Mouse (Mus musculus) kidney, adult 2 months (tissue): ENCODE measurements around the gene Col28a1. TPM values are rescaled to one million over a fixed set of nuclear protein-coding genes. Genes with fewer than 3 reads are reported as not detected.
A peak's percentile ranks its signal among the peaks of the same experiment; 100 is the strongest.

Experiments used
- DNase-seq: peaks from one replicate; pipeline ENCODE4 v3.0.0; 2021
- H3K27ac ChIP-seq: fragments of 200-500 bp; 2 replicates; pipeline ENCODE4 v1.5.1; 2012; ENCODE audit warnings: low read depth, low read length, control low read depth, inconsistent platforms; ENCODE audit not compliant: insufficient read depth
- H3K27me3 ChIP-seq: fragments of 200-500 bp; replicated peaks from 2 replicates; pipeline ENCODE4 v1.6.1; 2012; ENCODE audit warnings: mild to moderate bottlenecking, moderate library complexity, low read length, inconsistent platforms; ENCODE audit not compliant: control insufficient read depth, insufficient read depth
- H3K36me3 ChIP-seq: fragments of 200-500 bp; 2 replicates; pipeline ENCODE4 v1.6.1; 2012; ENCODE audit warnings: mild to moderate bottlenecking, moderate library complexity, low read length, inconsistent platforms; ENCODE audit not compliant: control insufficient read depth, insufficient read depth
- H3K4me1 ChIP-seq: fragments of 200-500 bp; 2 replicates; pipeline ENCODE4 v1.6.1; 2011; ENCODE audit warnings: low read length; ENCODE audit not compliant: control insufficient read depth, insufficient read depth
- H3K4me3 ChIP-seq: fragments of 200-500 bp; 2 replicates; pipeline ENCODE4 v1.5.1; 2011; ENCODE audit warnings: mild to moderate bottlenecking, low read depth, low read length, control low read depth; ENCODE audit not compliant: insufficient read depth
- CTCF ChIP-seq: fragments of 200-500 bp; conservative IDR thresholded peaks from 2 replicates; pipeline ENCODE4 v1.5.1; 2011; ENCODE audit warnings: low read depth, mild to moderate bottlenecking, control low read depth, low read length, moderate library complexity, mixed read lengths; ENCODE audit not compliant: insufficient read depth, insufficient read length
- POLR2A ChIP-seq: fragments of 200-500 bp; IDR thresholded peaks from one replicate; pipeline ENCODE4 v1.6.1; 2011; ENCODE audit warnings: low read depth, low read length, control low read depth
- WGBS: fragments of 180-500 bp; shearing (Covaris S2); methylation state at CpG from one replicate; pipeline ENCODE4 v1.1.7; 2018; 5-methylcytosine and 5-hydroxymethylcytosine counted together
- polyA plus RNA-seq: library from polyadenylated mRNA; depleted of rRNA; stranded (reverse); fragments of >200 nt; gene quantifications from 2 replicates; pipeline ENCODE4 v1.2.3, GENCODE M21; 2012

Gene Col28a1
- polyA plus RNA-seq, 1 experiment: 0.13 TPM

- Histone ChIP-seq H3K4me1 (no peaks in the 10 kb centered on the region), H3K27me3 (no peaks in the 10 kb centered on the region), H3K4me3 (no peak overlapping the region), H3K36me3 (no peaks in the 10 kb centered on the region), H3K27ac (no peak overlapping the region)
- TF ChIP-seq CTCF: 0 out of 2 replicates have a peak, but pooled peaks have one; percentile 1
- no peak for TF ChIP-seq POLR2A
- DNase-seq: peak; percentile 14
- 92% methylated on average over 3 of the region's 3 CpGs for WGBS
These were observed 3.7 kb downstream of the Col28a1 start for GRCm38 (mm10) chr6:8188599-8189233.

GRCm38 (mm10) chr6:8178397-8178941 is 13.9 kb downstream of the Col28a1 start:
- no peaks in the 10 kb centered on the region for H3K27me3 ChIP-seq
- H3K36me3 ChIP-seq: no peaks in the 10 kb centered on the region
- no peak overlapping the region for H3K27ac ChIP-seq
- no peaks in the 10 kb centered on the region for H3K4me1 ChIP-seq
- TF ChIP-seq POLR2A: no peak
- TF ChIP-seq CTCF: no peak
- 49% methylated on average over 10 of the region's 10 CpGs for WGBS
- no peak for DNase-seq
- H3K4me3 ChIP-seq: no peak overlapping the region

DNA sequence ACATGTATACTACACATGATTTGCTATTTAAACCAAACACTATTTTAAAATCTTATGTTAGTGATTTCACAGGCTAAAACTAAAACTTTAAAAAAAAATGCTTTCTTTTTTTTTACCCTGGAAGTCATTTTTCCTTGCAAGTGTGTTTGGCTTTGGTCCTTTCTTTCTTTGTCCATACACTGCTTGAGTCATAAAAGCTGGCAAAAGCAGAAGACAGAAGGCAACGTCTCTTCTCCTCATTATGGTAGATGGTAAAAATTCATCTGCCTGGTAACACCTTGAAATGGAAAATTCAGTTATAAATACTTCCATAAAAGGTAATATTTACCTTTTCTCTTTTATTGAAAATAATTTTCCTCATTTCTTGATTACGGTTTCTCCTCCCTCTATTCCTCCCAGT is 16.3 kb downstream of the Col28a1 start:
- WGBS: 77% methylated on average over 2 of the region's 2 CpGs
- Histone ChIP-seq H3K27ac (no peak overlapping the region), H3K4me3 (no peak overlapping the region), H3K27me3 (no peaks in the 10 kb centered on the region), H3K36me3 (no peaks in the 10 kb centered on the region), H3K4me1 (no peaks in the 10 kb centered on the region)
- no peak for DNase-seq
- no peak for TF ChIP-seq POLR2A
- TF ChIP-seq CTCF: no peak

GRCm38 (mm10) chr6:8175346-8175745 is 17.1 kb downstream of the Col28a1 start:
- WGBS: 95% methylated on average over 7 of the region's 7 CpGs
- Histone ChIP-seq H3K27ac (no peak overlapping the region), H3K4me3 (no peak overlapping the region), H3K27me3 (no peaks in the 10 kb centered on the region), H3K4me1 (no peaks in the 10 kb centered on the region), H3K36me3 (no peaks in the 10 kb centered on the region)
- TF ChIP-seq CTCF (no peak), POLR2A (no peak)
- DNase-seq: no peak

DNA sequence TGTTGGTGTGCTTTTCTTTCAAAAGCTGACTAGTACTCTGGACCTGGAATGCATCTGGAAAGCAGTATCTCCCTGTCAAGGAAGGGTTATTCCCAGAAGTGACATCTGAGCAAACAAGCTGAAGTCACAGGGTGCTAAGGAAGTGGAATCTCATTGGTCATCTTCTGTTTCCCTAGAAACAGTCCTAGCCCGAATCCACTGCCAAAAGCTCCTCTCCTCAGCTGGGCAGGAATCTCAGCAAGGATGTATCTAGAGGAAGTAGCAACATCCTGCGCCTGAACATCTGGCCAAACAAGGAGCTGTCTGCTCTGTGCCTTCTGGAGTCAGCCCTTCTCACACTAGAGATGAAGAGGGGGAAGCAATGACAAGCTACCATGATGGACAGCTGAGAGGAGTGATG is 18.4 kb downstream of the Col28a1 start:
- H3K4me1 ChIP-seq: no peaks in the 10 kb centered on the region
- no peak overlapping the region for H3K4me3 ChIP-seq
- peak; percentile 23 for DNase-seq
- TF ChIP-seq CTCF: no peak
- no peak for TF ChIP-seq POLR2A
- no peak overlapping the region for H3K27ac ChIP-seq
- H3K27me3 ChIP-seq: no peaks in the 10 kb centered on the region
- no peaks in the 10 kb centered on the region for H3K36me3 ChIP-seq
- WGBS: 48% methylated on average over 2 of the region's 2 CpGs

GRCm38 (mm10) chr6:8172101-8172500 is 20.3 kb downstream of the Col28a1 start:
- H3K27ac ChIP-seq: no peak overlapping the region

DNA sequence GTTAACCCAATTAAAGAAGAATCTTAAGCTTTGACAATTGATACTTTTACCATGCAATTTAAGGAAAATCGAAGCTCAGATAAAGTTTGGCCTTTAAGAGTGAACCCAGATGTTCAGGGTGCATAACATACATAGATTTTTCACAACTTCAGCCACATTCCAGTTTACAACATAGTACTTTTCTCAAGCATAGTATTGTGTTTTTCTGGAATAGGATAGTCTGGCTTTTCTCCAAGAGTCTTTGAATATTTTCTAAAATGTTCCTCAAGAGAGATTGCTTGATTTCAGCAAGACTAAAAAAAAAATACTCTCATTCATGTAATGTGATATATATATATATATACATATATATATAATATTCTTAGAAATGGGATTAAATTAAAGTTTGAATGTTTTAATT is 27.7 kb downstream of the Col28a1 start:
- Histone ChIP-seq H3K36me3 (no peaks in the 10 kb centered on the region), H3K4me3 (no peak overlapping the region), H3K27me3 (no peaks in the 10 kb centered on the region), H3K4me1 (no peaks in the 10 kb centered on the region), H3K27ac (no peak overlapping the region)
- 56% methylated on average over 1 of the region's 1 CpGs for WGBS
- DNase-seq: no peak
- TF ChIP-seq CTCF (no peak), POLR2A (no peak)

More at GRCm38 (mm10) chr6:8172101-8172500, 20.3 kb downstream of the Col28a1 start:
- H3K4me3 ChIP-seq: no peak overlapping the region
- no peak for DNase-seq
- no peaks in the 10 kb centered on the region for H3K27me3 ChIP-seq
- WGBS: 68% methylated on average over 1 of the region's 1 CpGs
- TF ChIP-seq POLR2A: no peak
- H3K36me3 ChIP-seq: no peaks in the 10 kb centered on the region
- no peaks in the 10 kb centered on the region for H3K4me1 ChIP-seq
